Mouse (Mus musculus): ENCODE results near the gene Prss33. TPM values are rescaled to one million over a fixed set of nuclear protein-coding genes. Genes with fewer than 3 reads are reported as not detected.

Gene Prss33
- total and polyA plus RNA-seq, 3 experiments: not detected

GRCm38 (mm10) chr17:23795323-23795722 lies 40.5 kb downstream of the Prss33 start:
- no peak overlapping the region for H3K27ac ChIP-seq (ENCODE audit: insufficient read depth, low read depth)

GRCm38 (mm10) chr17:23791079-23791357 lies 44.8 kb downstream of the Prss33 start:
- H3K4me1 ChIP-seq (ENCODE audit: control insufficient read depth in 1 of 2, insufficient read depth in 2 of 2): no peaks in the 10 kb centered on the region
- no peaks in the 10 kb centered on the region for H3K9me3 ChIP-seq (replicated peaks; ENCODE audit: low read length)
- no peak overlapping the region for H3K27ac ChIP-seq (ENCODE audit: insufficient read depth, low read depth)
- H3K36me3 ChIP-seq (replicated peaks in 1 of 2; ENCODE audit: control insufficient read depth in 1 of 2, insufficient read depth in 1 of 2, low read length in 1 of 2): no peaks in the 10 kb centered on the region
- H3K27me3 ChIP-seq (replicated peaks): no peaks in the 10 kb centered on the region
- DNase-seq (ENCODE audit: extremely low read depth): no peak
- no peak for TF ChIP-seq UBTF (IDR thresholded peaks at IDR 0.05; ENCODE audit: low read depth, low read length)
- TF ChIP-seq SMC3 (IDR thresholded peaks at IDR 0.05; ENCODE audit: low read depth, low read length): no peak
- TF ChIP-seq CTCF (conservative IDR thresholded peaks at IDR 0.05 in 1 of 2, IDR thresholded peaks at IDR 0.05 in 1 of 2; ENCODE audit: low read depth in 2 of 2, low read length in 2 of 2): no peak
- no peak for TF ChIP-seq EP300 (IDR thresholded peaks at IDR 0.05; ENCODE audit: low read length)
- TF ChIP-seq PAX5 (IDR thresholded peaks at IDR 0.05; ENCODE audit: low read length): no peak
- TF ChIP-seq MAX (IDR thresholded peaks at IDR 0.05; ENCODE audit: low read length): no peak
- TF ChIP-seq HCFC1 (IDR thresholded peaks at IDR 0.05; ENCODE audit: low read depth, low read length): no peak
- TF ChIP-seq USF2 (conservative IDR thresholded peaks at IDR 0.05; ENCODE audit: low read depth, low read length): no peak
- TF ChIP-seq ZNF384 (IDR thresholded peaks at IDR 0.05; ENCODE audit: low read depth, low read length): no peak
- TF ChIP-seq ELF1 (IDR thresholded peaks at IDR 0.05; ENCODE audit: low read depth, low read length): no peak
- no peak for TF ChIP-seq NRF1 (IDR thresholded peaks at IDR 0.05; ENCODE audit: low read depth, low read length)
- TF ChIP-seq USF1 (IDR thresholded peaks at IDR 0.05; ENCODE audit: low read depth, low read length): no peak
- dilution Hi-C loops (cut with MboI; ENCODE audit: extremely low pct_ligation_motif_present, extremely low pct_unique_long_range_greater_than_20kb, low sequenced_read_pairs): no loop called here
- no peaks in the 10 kb centered on the region for H3K79me2 ChIP-seq (replicated peaks; ENCODE audit: control insufficient read depth, extremely low read depth, insufficient read depth, poor library complexity, severe bottlenecking)
- H3K9ac ChIP-seq (ENCODE audit: insufficient read depth, low read depth): no peak overlapping the region
- no peak overlapping the region for H3K4me2 ChIP-seq (ENCODE audit: insufficient read depth, low read depth, poor library complexity, severe bottlenecking)
- H3K4me3 ChIP-seq (replicated peaks in 1 of 3; ENCODE audit: low read depth in 2 of 3, low read length in 2 of 3, poor library complexity in 1 of 3): no peak overlapping the region
- in situ Hi-C loops (cut with MboI; ENCODE audit: low pct_ligation_motif_present, low pct_unique_long_range_greater_than_20kb, low sequenced_read_pairs): no loop called here

More at GRCm38 (mm10) chr17:23795323-23795722, 40.5 kb downstream of the Prss33 start:
- H3K36me3 ChIP-seq (replicated peaks in 1 of 2; ENCODE audit: control insufficient read depth in 1 of 2, insufficient read depth in 1 of 2, low read length in 1 of 2): no peaks in the 10 kb centered on the region
- H3K4me3 ChIP-seq (replicated peaks in 1 of 3; ENCODE audit: low read depth in 2 of 3, low read length in 2 of 3, poor library complexity in 1 of 3): no peak overlapping the region
- no peaks in the 10 kb centered on the region for H3K27me3 ChIP-seq (replicated peaks)
- H3K9me3 ChIP-seq (replicated peaks; ENCODE audit: low read length): no peaks in the 10 kb centered on the region
- no peak for DNase-seq (ENCODE audit: extremely low read depth)
- in situ Hi-C loops (cut with MboI; ENCODE audit: low pct_ligation_motif_present, low pct_unique_long_range_greater_than_20kb, low sequenced_read_pairs): no loop called here
- H3K9ac ChIP-seq (ENCODE audit: insufficient read depth, low read depth): no peak overlapping the region
- no peaks in the 10 kb centered on the region; the same call in 1 of the 2 replicates for H3K79me2 ChIP-seq (replicated peaks; ENCODE audit: control insufficient read depth, extremely low read depth, insufficient read depth, poor library complexity, severe bottlenecking)
- dilution Hi-C loops (cut with MboI; ENCODE audit: extremely low pct_ligation_motif_present, extremely low pct_unique_long_range_greater_than_20kb, low sequenced_read_pairs): no loop called here
- no peak overlapping the region for H3K4me2 ChIP-seq (ENCODE audit: insufficient read depth, low read depth, poor library complexity, severe bottlenecking)
- TF ChIP-seq CTCF (conservative IDR thresholded peaks at IDR 0.05 in 1 of 2, IDR thresholded peaks at IDR 0.05 in 1 of 2; ENCODE audit: low read depth in 2 of 2, low read length in 2 of 2) (no peak), IRF4 (IDR thresholded peaks at IDR 0.05; ENCODE audit: low read depth, low read length) (no peak), NELFE (IDR thresholded peaks at IDR 0.05; ENCODE audit: low read depth, low read length) (no peak), EP300 (IDR thresholded peaks at IDR 0.05; ENCODE audit: low read length) (no peak), PAX5 (IDR thresholded peaks at IDR 0.05; ENCODE audit: low read length) (no peak), MYC (IDR thresholded peaks at IDR 0.05; ENCODE audit: low read depth, low read length) (no peak), HCFC1 (IDR thresholded peaks at IDR 0.05; ENCODE audit: low read depth, low read length) (no peak), JUND (conservative IDR thresholded peaks at IDR 0.05; ENCODE audit: low read depth, low read length) (no peak), GABPA (IDR thresholded peaks at IDR 0.05; ENCODE audit: insufficient replicate concordance, low read depth, low read length) (no peak), POLR2A (IDR thresholded peaks at IDR 0.05; ENCODE audit: low read depth, low read length) (no peak), TCF12 (IDR thresholded peaks at IDR 0.05; ENCODE audit: low read depth, low read length) (no peak), ZNF384 (IDR thresholded peaks at IDR 0.05; ENCODE audit: low read depth, low read length) (no peak), ELF1 (IDR thresholded peaks at IDR 0.05; ENCODE audit: low read depth, low read length) (no peak), KAT2A (IDR thresholded peaks at IDR 0.05; ENCODE audit: insufficient replicate concordance, low read length) (no peak), MEF2A (IDR thresholded peaks at IDR 0.05; ENCODE audit: borderline replicate concordance, low read depth, low read length) (no peak), BHLHE40 (IDR thresholded peaks at IDR 0.05; ENCODE audit: low read depth, low read length) (no peak), RAD21 (IDR thresholded peaks at IDR 0.05; ENCODE audit: low read depth, low read length) (no peak), MXI1 (IDR thresholded peaks at IDR 0.05; ENCODE audit: low read depth, low read length) (no peak), E2F4 (IDR thresholded peaks at IDR 0.05; ENCODE audit: insufficient replicate concordance, low read depth, low read length) (no peak), SIN3A (IDR thresholded peaks at IDR 0.05; ENCODE audit: low read length) (no peak)
- H3K4me1 ChIP-seq (ENCODE audit: control insufficient read depth in 1 of 2, insufficient read depth in 2 of 2): peaks cover 0 to 9% of the 10 kb centered on the region in 2 experiments; a peak in 1 of 4 replicates
